Mouse (Mus musculus): ENCODE data around the gene Ccdc150. TPM values are rescaled to one million over a fixed set of nuclear protein-coding genes. Genes with fewer than 3 reads are reported as not detected.

The Ccdc150 gene
- not detected in 2 replicates for total RNA-seq (2015; ENCODE audit: low replicate concordance)
- not detected in 2 replicates for total RNA-seq (2017; ENCODE audit: low replicate concordance)

- no peak for ATAC-seq (replicated peaks; ENCODE audit: low FRiP score, poor library complexity, severe bottlenecking)
Measured at GRCm38 (mm10) chr1:54250158-54250866, at the start of gene Ccdc150. Gene Ccdc150, plus strand, starts transcription at chr1:54250683.

GRCm38 (mm10) chr1:54220273-54220672 is 30.2 kb upstream of the Ccdc150 start:
- ATAC-seq (replicated peaks; ENCODE audit: low FRiP score, poor library complexity, severe bottlenecking): no peak

GRCm38 (mm10) chr1:54242722-54243121 is 7.8 kb upstream of the Ccdc150 start:
- no peak for ATAC-seq (replicated peaks; ENCODE audit: low FRiP score, poor library complexity, severe bottlenecking)

GRCm38 (mm10) chr1:54275552-54275951 is 25.1 kb downstream of the Ccdc150 start:
- ATAC-seq (replicated peaks; ENCODE audit: low FRiP score, poor library complexity, severe bottlenecking): no peak

- no peak for ATAC-seq (replicated peaks; ENCODE audit: low FRiP score, poor library complexity, severe bottlenecking)
Measured at GRCm38 (mm10) chr1:54279628-54280027, 29.1 kb downstream of the Ccdc150 start.

GRCm38 (mm10) chr1:54280651-54281050 is 30.2 kb downstream of the Ccdc150 start:
- no peak for ATAC-seq (replicated peaks; ENCODE audit: low FRiP score, poor library complexity, severe bottlenecking)

- no peak for ATAC-seq (replicated peaks; ENCODE audit: low FRiP score, poor library complexity, severe bottlenecking)
Measured at GRCm38 (mm10) chr1:54306404-54306803, 55.9 kb downstream of the Ccdc150 start.

- no peak for ATAC-seq (replicated peaks; ENCODE audit: low FRiP score, poor library complexity, severe bottlenecking)
Measured at GRCm38 (mm10) chr1:54326647-54327046, 76.2 kb downstream of the Ccdc150 start.

GRCm38 (mm10) chr1:54327876-54328545 is 77.5 kb downstream of the Ccdc150 start:
- no peak for ATAC-seq (replicated peaks; ENCODE audit: low FRiP score, poor library complexity, severe bottlenecking)

- ATAC-seq (replicated peaks; ENCODE audit: low FRiP score, poor library complexity, severe bottlenecking): no peak
Measured at GRCm38 (mm10) chr1:54332988-54333387, 82.5 kb downstream of the Ccdc150 start.

GRCm38 (mm10) chr1:54354786-54355185 is 104.3 kb downstream of the Ccdc150 start:
- ATAC-seq (replicated peaks; ENCODE audit: low FRiP score, poor library complexity, severe bottlenecking): no peak

GRCm38 (mm10) chr1:54355485-54355884 is 105.0 kb downstream of the Ccdc150 start:
- no peak for ATAC-seq (replicated peaks; ENCODE audit: low FRiP score, poor library complexity, severe bottlenecking)

- ATAC-seq (replicated peaks; ENCODE audit: low FRiP score, poor library complexity, severe bottlenecking): no peak
Measured at GRCm38 (mm10) chr1:54356566-54356965, 106.1 kb downstream of the Ccdc150 start.

GRCm38 (mm10) chr1:54377506-54378051 is 127.1 kb downstream of the Ccdc150 start:
- ATAC-seq (replicated peaks; ENCODE audit: low FRiP score, poor library complexity, severe bottlenecking): no peak

GRCm38 (mm10) chr1:54380978-54381914 is 130.8 kb downstream of the Ccdc150 start:
- ATAC-seq (replicated peaks; ENCODE audit: low FRiP score, poor library complexity, severe bottlenecking): no peak

- ATAC-seq (replicated peaks; ENCODE audit: low FRiP score, poor library complexity, severe bottlenecking): no peak
Measured at GRCm38 (mm10) chr1:54384221-54384620, 133.7 kb downstream of the Ccdc150 start.

GRCm38 (mm10) chr1:54402736-54403135 is 152.3 kb downstream of the Ccdc150 start:
- ATAC-seq (replicated peaks; ENCODE audit: low FRiP score, poor library complexity, severe bottlenecking): no peak

All from erythroid progenitor cell, adult 5-6 weeks (primary cell).